29 mouse cellular contexts compared by ENCODE assay signal in genomic region chr12:106501622-106502327, GRCm38 (mm10).
DNase-seq lines count a peak whose midpoint lies in the region; ATAC-seq lines count a peak whose summit lies in the region.
"Had no signal": no experiment of that assay in that cellular context is flagged by ENCODE, and none has a peak within 500 bp of the region (broad histone marks: within the 10 kb centered on the region; RNA-seq: fewer than 3 reads in every experiment).

No protein-coding gene starts in this region.

- no peak overlapping the region for H3K4me2 ChIP-seq in midbrain, embryonic 11.5 days
- no peak overlapping the region for H3K4me2 ChIP-seq in midbrain, embryonic 14.5 days (ENCODE audit: low read length)
- no peak overlapping the region for H3K4me2 ChIP-seq in forebrain, embryonic 15.5 days (replicated peaks)
- H3K4me2 ChIP-seq: embryonic facial prominence, embryonic 13.5 days; hindbrain, embryonic 13.5 days; limb, embryonic 15.5 days; liver, embryonic 13.5 days; neural tube, embryonic 13.5 days had no signal

- WGBS in midbrain, embryonic 11.5 days, result 62% methylated on average over 12 of the region's 12 CpGs
- WGBS in midbrain, embryonic 14.5 days, result 47% methylated on average over 12 of the region's 12 CpGs
- WGBS in forebrain, embryonic 10.5 days, result 50% methylated on average over 12 of the region's 12 CpGs
- WGBS in forebrain, embryonic 15.5 days, result 7% methylated on average over 12 of the region's 12 CpGs
- WGBS in embryonic facial prominence, embryonic 10.5 days, result 49% methylated on average over 12 of the region's 12 CpGs

- no peaks in the 10 kb centered on the region for H3K4me1 ChIP-seq in midbrain, embryonic 11.5 days (ENCODE audit: control insufficient read depth, insufficient read depth, low read length)
- H3K4me1 ChIP-seq in midbrain, embryonic 14.5 days (ENCODE audit: control insufficient read depth, insufficient read depth, low read length), result no peaks in the 10 kb centered on the region
- H3K4me1 ChIP-seq in forebrain, embryonic 10.5 days, result peaks cover 13% of the 10 kb centered on the region
- H3K4me1 ChIP-seq in forebrain, embryonic 15.5 days, result peaks cover 23% of the 10 kb centered on the region
- peaks cover 9% of the 10 kb centered on the region for H3K4me1 ChIP-seq in embryonic facial prominence, embryonic 10.5 days
- H3K4me1 ChIP-seq: embryonic facial prominence, embryonic 13.5 days; hindbrain, embryonic 13.5 days; limb, embryonic 10.5 days; limb, embryonic 15.5 days; liver, embryonic 13.5 days; megakaryocyte, embryonic 14.5 days; neural tube, embryonic 13.5 days had no signal

- no peak overlapping the region for H3K27ac ChIP-seq in midbrain, embryonic 11.5 days (ENCODE audit: low read depth, low read length)
- no peak overlapping the region for H3K27ac ChIP-seq in midbrain, embryonic 14.5 days (replicated peaks; ENCODE audit: low read depth, low read length)
- peak overlapping the region; percentile 56; the same call in 1 of the 2 replicates for H3K27ac ChIP-seq in forebrain, embryonic 10.5 days
- H3K27ac ChIP-seq in forebrain, embryonic 15.5 days (replicated peaks), result peak overlapping the region; percentile 71
- H3K27ac ChIP-seq in embryonic facial prominence, embryonic 10.5 days (replicated peaks), result no peak overlapping the region
- H3K27ac ChIP-seq: embryonic facial prominence, embryonic 13.5 days; hindbrain, embryonic 13.5 days; limb, embryonic 10.5 days; limb, embryonic 15.5 days; liver, embryonic 13.5 days; neural tube, embryonic 13.5 days had no signal

- no peaks in the 10 kb centered on the region for H3K27me3 ChIP-seq in midbrain, embryonic 11.5 days (ENCODE audit: control insufficient read depth, insufficient read depth, low read length)
- no peaks in the 10 kb centered on the region for H3K27me3 ChIP-seq in midbrain, embryonic 14.5 days (ENCODE audit: control insufficient read depth, insufficient read depth, low read length)
- H3K27me3 ChIP-seq in forebrain, embryonic 10.5 days (ENCODE audit: poor library complexity, severe bottlenecking), result no peaks in the 10 kb centered on the region; the same call in 1 of the 2 replicates
- H3K27me3 ChIP-seq in forebrain, embryonic 15.5 days, result no peaks in the 10 kb centered on the region
- H3K27me3 ChIP-seq in embryonic facial prominence, embryonic 10.5 days (replicated peaks; ENCODE audit: low read depth, poor library complexity, severe bottlenecking), result no peaks in the 10 kb centered on the region
- H3K27me3 ChIP-seq: hindbrain, embryonic 13.5 days; limb, embryonic 15.5 days; liver, embryonic 13.5 days; megakaryocyte, embryonic 14.5 days; neural tube, embryonic 13.5 days had no signal

- no peak for ATAC-seq in midbrain, embryonic 11.5 days (ENCODE audit: low FRiP score)
- no peak for ATAC-seq in midbrain, embryonic 14.5 days (ENCODE audit: low FRiP score, low TSS enrichment)
- ATAC-seq in forebrain, embryonic 15.5 days (replicated peaks), result peak; percentile 53; the same call in 1 of the 2 replicates
- ATAC-seq: CD4-positive, CD25-positive, alpha-beta regulatory T cell, adult 4 months; inflammation-experienced regulatory T-cells, adult 6 months; lung, postnatal 0 days had no signal

- no peaks in the 10 kb centered on the region for H3K9me3 ChIP-seq in midbrain, embryonic 11.5 days (ENCODE audit: control insufficient read depth, low read length)
- H3K9me3 ChIP-seq in midbrain, embryonic 14.5 days (ENCODE audit: control insufficient read depth, low read length), result no peaks in the 10 kb centered on the region
- no peaks in the 10 kb centered on the region for H3K9me3 ChIP-seq in forebrain, embryonic 10.5 days
- H3K9me3 ChIP-seq in forebrain, embryonic 15.5 days, result no peaks in the 10 kb centered on the region
- H3K9me3 ChIP-seq in embryonic facial prominence, embryonic 10.5 days, result no peaks in the 10 kb centered on the region
- H3K9me3 ChIP-seq: embryonic facial prominence, embryonic 13.5 days; hindbrain, embryonic 13.5 days; limb, embryonic 10.5 days; limb, embryonic 15.5 days; liver, embryonic 13.5 days; neural tube, embryonic 13.5 days had no signal

- no peak overlapping the region for H3K4me3 ChIP-seq in midbrain, embryonic 11.5 days (ENCODE audit: low read depth, low read length)
- no peak overlapping the region for H3K4me3 ChIP-seq in midbrain, embryonic 14.5 days (replicated peaks; ENCODE audit: low read depth, low read length)
- H3K4me3 ChIP-seq in forebrain, embryonic 10.5 days, result no peak overlapping the region
- no peak overlapping the region for H3K4me3 ChIP-seq in forebrain, embryonic 15.5 days
- H3K4me3 ChIP-seq in embryonic facial prominence, embryonic 10.5 days, result no peak overlapping the region
- H3K4me3 ChIP-seq: embryonic facial prominence, embryonic 13.5 days; hindbrain, embryonic 13.5 days; limb, embryonic 10.5 days; limb, embryonic 15.5 days; liver, embryonic 13.5 days; megakaryocyte, embryonic 14.5 days; neural tube, embryonic 13.5 days had no signal

- DNase-seq in midbrain, embryonic 11.5 days (ENCODE audit: low spot score, missing footprints), result peak; percentile 45
- no peak for DNase-seq in midbrain, embryonic 14.5 days
- DNase-seq in Muller cell, postnatal 12 days (ENCODE audit: inconsistent ontology term), result peak; percentile 19
- no peak for DNase-seq in forebrain, embryonic 10.5 days (ENCODE audit: extremely low spot score, low spot score)
- no peak for DNase-seq in embryo, embryonic 11 days
- no peak for DNase-seq in embryonic facial prominence, embryonic 10.5 days (ENCODE audit: low spot score)
- DNase-seq: adrenal gland, adult 2 months; adrenal gland, postnatal 36 days; cerebellum, adult 2 months; cerebellum, postnatal 14 days; gastrocnemius, postnatal 14 days; kidney, adult 11 months; kidney, postnatal 14 days; layer of hippocampus, adult 9-11 months; liver, embryonic 13.5 days; lung, adult 18-20 months; lung, postnatal 4 days; spleen, adult 18-20 months; thymus, adult 18-20 months had no signal

- no peaks in the 10 kb centered on the region for H3K36me3 ChIP-seq in midbrain, embryonic 11.5 days (ENCODE audit: control insufficient read depth, insufficient read depth, low read length)
- no peaks in the 10 kb centered on the region for H3K36me3 ChIP-seq in midbrain, embryonic 14.5 days (ENCODE audit: control insufficient read depth, insufficient read depth, low read length)
- no peaks in the 10 kb centered on the region for H3K36me3 ChIP-seq in forebrain, embryonic 10.5 days (replicated peaks)
- no peaks in the 10 kb centered on the region for H3K36me3 ChIP-seq in forebrain, embryonic 15.5 days
- no peaks in the 10 kb centered on the region for H3K36me3 ChIP-seq in embryonic facial prominence, embryonic 10.5 days (replicated peaks)
- H3K36me3 ChIP-seq: embryonic facial prominence, embryonic 13.5 days; hindbrain, embryonic 13.5 days; limb, embryonic 10.5 days; limb, embryonic 15.5 days; liver, embryonic 13.5 days; neural tube, embryonic 13.5 days had no signal

- H3K9ac ChIP-seq in midbrain, embryonic 11.5 days (ENCODE audit: low read length), result no peak overlapping the region
- H3K9ac ChIP-seq in midbrain, embryonic 14.5 days (replicated peaks; ENCODE audit: low read length), result no peak overlapping the region
- no peak overlapping the region for H3K9ac ChIP-seq in forebrain, embryonic 15.5 days (replicated peaks)
- H3K9ac ChIP-seq: embryonic facial prominence, embryonic 13.5 days; hindbrain, embryonic 13.5 days; limb, embryonic 15.5 days; liver, embryonic 13.5 days; neural tube, embryonic 13.5 days had no signal

Comparison
In these comparisons a context has a peak if more than half of its experiments do, and no peak if none do; other contexts are left out.
1. DNase-seq: peak in midbrain, embryonic 11.5 days (single experiment) and Muller cell, postnatal 12 days (single experiment); none in midbrain, embryonic 14.5 days (single experiment), forebrain, embryonic 10.5 days (single experiment), embryo, embryonic 11 days (single experiment) and embryonic facial prominence, embryonic 10.5 days (single experiment).
2. H3K27ac ChIP-seq: peak in forebrain, embryonic 10.5 days (single experiment) and forebrain, embryonic 15.5 days (single experiment); none in midbrain, embryonic 11.5 days (single experiment), midbrain, embryonic 14.5 days (single experiment) and embryonic facial prominence, embryonic 10.5 days (single experiment).